Mouse (Mus musculus): ENCODE measurements around the gene Rimklb. TPM values are rescaled to one million over a fixed set of nuclear protein-coding genes. Genes with fewer than 3 reads are reported as not detected.

Gene Rimklb
- polyA plus RNA-seq, 1 experiment from 2014 or later = 89.6 TPM

DNA sequence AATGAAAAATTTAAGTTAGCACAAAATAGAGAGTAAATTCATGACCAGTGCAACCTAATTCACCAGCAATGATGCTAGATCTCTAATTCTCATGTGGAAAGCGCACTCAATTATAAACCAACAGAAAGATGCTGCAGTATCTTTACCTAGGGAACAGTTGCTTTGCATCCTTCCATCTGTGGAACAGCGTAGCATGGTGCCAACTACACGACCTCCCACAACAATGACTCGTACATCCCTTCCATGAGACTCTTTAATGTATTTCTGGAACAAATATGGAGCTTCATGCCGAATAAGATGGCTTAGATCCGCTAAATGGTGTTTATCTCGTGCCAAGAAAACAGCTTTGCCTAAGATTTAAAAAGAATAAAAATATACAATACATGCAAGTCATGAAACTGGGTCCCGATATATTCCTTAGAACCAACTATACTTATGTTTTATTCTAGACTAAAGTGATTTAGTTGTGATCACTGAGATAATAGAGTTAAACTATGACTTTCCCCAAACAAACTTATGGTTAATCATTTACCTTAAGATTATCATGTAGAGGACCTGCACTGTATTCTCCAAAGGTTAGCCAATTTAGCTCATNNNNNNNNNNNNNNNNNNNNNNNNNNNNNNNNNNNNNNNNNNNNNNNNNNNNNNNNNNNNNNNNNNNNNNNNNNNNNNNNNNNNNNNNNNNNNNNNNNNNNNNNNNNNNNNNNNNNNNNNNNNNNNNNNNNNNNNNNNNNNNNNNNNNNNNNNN lies 39.4 kb downstream of the Rimklb start:
- H3K4me2 ChIP-seq (replicated peaks) = no peak overlapping the region
- no peaks in the 10 kb centered on the region for H3K9me3 ChIP-seq
- no peaks in the 10 kb centered on the region for H3K27me3 ChIP-seq (replicated peaks)
- no peak for ATAC-seq (ENCODE audit: low FRiP score, low read depth)
- H3K27ac ChIP-seq = no peak overlapping the region
- no peak overlapping the region for H3K4me3 ChIP-seq
- H3K4me1 ChIP-seq = no peaks in the 10 kb centered on the region
- WGBS = 95% methylated on average over 8 of the region's 8 CpGs
- no peak overlapping the region for H3K9ac ChIP-seq
- H3K36me3 ChIP-seq = peaks cover 56% of the 10 kb centered on the region

DNA sequence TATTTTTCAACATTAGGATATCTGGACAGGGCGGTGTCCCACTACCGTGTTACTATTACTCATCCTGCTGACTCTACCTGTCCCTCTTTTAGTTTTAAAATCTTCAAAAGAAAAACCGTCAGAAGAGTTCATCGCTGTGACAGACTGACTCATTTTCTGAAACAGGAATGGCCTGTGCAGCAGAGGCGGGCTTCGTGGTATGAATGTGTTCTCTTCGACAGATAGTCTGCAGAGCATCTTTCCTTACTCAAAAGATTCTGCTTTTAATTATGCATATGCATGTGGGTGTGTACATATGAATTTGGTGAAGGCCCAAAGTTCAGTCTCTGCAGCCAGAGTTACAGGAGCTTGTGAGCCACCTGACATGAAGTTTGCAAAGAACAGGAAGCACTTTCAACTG lies 50.7 kb downstream of the Rimklb start:
- H3K27ac ChIP-seq = no peak overlapping the region
- no peaks in the 10 kb centered on the region for H3K9me3 ChIP-seq
- no peak overlapping the region for H3K9ac ChIP-seq
- peaks cover 18% of the 10 kb centered on the region; the same call in 1 of the 2 replicates for H3K36me3 ChIP-seq
- no peaks in the 10 kb centered on the region for H3K27me3 ChIP-seq (replicated peaks)
- 94% methylated on average over 7 of the region's 7 CpGs for WGBS
- no peaks in the 10 kb centered on the region for H3K4me1 ChIP-seq
- no peak for ATAC-seq (ENCODE audit: low FRiP score, low read depth)
- H3K4me3 ChIP-seq = no peak overlapping the region
- no peak overlapping the region for H3K4me2 ChIP-seq (replicated peaks)

DNA sequence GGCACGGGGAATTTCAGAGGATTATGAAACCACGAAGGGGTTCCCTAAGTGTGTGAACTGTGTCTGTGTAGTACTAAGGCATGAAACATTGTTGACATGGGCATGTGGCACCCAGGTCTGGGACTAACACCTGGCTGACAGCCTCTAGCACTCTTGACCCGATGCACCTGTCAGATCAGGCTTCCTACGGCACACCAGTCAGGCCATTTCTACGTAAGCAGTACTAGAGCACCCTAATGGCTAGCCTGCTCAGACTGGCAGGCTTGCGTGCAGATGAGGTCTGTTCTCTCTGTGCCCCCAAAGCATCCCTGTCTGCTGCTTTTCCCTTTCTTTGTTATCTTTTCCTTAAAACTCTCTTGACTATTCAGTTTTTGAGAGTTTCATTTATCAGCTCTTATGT lies 53.3 kb downstream of the Rimklb start:
- H3K9me3 ChIP-seq = no peaks in the 10 kb centered on the region
- 93% methylated on average over 6 of the region's 6 CpGs for WGBS
- H3K36me3 ChIP-seq = peaks cover 10% of the 10 kb centered on the region; the same call in 1 of the 2 replicates
- no peak overlapping the region for H3K4me2 ChIP-seq (replicated peaks)
- ATAC-seq (ENCODE audit: low FRiP score, low read depth) = no peak
- no peaks in the 10 kb centered on the region for H3K27me3 ChIP-seq (replicated peaks)
- no peak overlapping the region for H3K9ac ChIP-seq
- no peak overlapping the region for H3K4me3 ChIP-seq
- H3K27ac ChIP-seq = no peak overlapping the region
- no peaks in the 10 kb centered on the region for H3K4me1 ChIP-seq

DNA sequence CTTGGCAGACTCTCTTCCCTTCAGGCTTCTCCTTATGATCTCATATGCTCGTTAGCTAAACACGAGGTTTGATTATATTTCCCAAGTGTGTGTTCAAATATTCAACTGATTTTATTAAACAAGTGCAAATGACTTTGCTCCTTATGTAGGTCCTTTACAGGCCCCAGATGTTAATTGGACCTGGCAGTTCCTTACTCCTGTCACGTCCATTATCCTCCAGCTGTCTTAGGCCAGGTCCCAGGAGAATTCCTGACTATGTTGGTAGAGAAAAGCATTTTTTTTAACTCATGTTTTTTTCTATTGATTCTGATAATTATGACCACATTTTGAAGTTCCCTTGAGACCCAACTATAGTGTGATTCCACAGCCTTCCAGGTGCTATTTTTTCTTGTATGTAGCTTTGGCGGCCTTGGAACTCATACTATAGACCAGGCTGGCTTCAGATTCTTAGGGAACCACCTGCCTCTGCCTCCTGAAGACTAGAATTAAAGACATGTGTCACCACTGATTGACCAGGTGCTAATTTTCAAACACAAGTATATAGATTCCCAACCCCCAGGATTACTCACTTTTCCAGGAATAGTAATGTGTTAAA lies 57.8 kb downstream of the Rimklb start:
- Histone ChIP-seq H3K27ac (no peak overlapping the region), H3K4me1 (no peaks in the 10 kb centered on the region), H3K36me3 (no peaks in the 10 kb centered on the region), H3K27me3 (replicated peaks) (no peaks in the 10 kb centered on the region), H3K4me3 (no peak overlapping the region), H3K9ac (no peak overlapping the region), H3K4me2 (replicated peaks) (no peak overlapping the region), H3K9me3 (no peaks in the 10 kb centered on the region)
- WGBS = 73% methylated on average over 4 of the region's 4 CpGs
- no peak for ATAC-seq (ENCODE audit: low FRiP score, low read depth)

DNA sequence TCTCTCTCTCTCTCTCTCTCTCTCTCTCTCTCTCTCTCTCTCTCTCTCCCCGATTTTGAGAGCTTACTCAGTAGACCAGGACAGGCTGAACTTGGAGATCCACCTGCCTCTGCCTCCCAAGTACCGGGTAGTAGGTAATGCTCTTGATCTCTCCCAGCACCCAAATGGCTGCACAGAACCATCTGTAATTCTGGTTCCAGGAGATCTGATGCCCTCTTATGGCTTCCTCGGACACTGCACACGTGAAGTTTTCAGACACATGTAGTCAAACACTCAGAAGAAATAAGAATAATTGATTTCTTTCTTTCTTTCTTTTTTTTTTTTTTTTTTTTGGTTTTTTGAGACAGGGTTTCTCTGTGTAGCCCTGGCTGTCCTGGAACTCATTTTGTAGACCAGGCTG lies 59.3 kb downstream of the Rimklb start:
- Histone ChIP-seq H3K4me3 (no peak overlapping the region), H3K36me3 (no peaks in the 10 kb centered on the region), H3K9me3 (no peaks in the 10 kb centered on the region), H3K27me3 (replicated peaks) (no peaks in the 10 kb centered on the region), H3K27ac (no peak overlapping the region), H3K4me2 (replicated peaks) (no peak overlapping the region), H3K9ac (no peak overlapping the region), H3K4me1 (no peaks in the 10 kb centered on the region)
- WGBS = 89% methylated on average over 4 of the region's 4 CpGs
- ATAC-seq (ENCODE audit: low FRiP score, low read depth) = no peak

DNA sequence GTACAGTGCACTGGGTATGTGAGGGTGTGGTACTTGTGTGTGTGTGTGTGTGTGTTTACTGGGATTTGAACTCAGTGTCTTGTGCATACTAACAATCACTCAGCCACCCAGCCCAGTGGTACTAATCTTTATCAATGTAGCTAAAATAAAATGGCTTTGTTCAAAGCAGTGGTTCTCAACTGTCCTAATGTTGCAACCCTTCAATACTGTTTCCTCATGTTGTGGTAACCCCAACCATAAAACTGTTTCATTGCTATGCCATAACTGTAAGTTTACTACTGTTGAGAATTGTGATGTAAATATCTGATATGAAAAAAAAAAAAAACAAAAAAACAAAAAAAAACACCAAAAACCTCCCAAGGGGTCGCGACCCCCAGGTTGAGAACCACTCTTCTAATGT lies 63.3 kb downstream of the Rimklb start:
- no peak overlapping the region for H3K4me3 ChIP-seq
- 87% methylated on average over 2 of the region's 2 CpGs for WGBS
- ATAC-seq (ENCODE audit: low FRiP score, low read depth) = no peak
- no peak overlapping the region for H3K4me2 ChIP-seq (replicated peaks)
- no peaks in the 10 kb centered on the region for H3K27me3 ChIP-seq (replicated peaks)
- H3K36me3 ChIP-seq = no peaks in the 10 kb centered on the region
- no peak overlapping the region for H3K27ac ChIP-seq
- H3K4me1 ChIP-seq = no peaks in the 10 kb centered on the region
- H3K9ac ChIP-seq = no peak overlapping the region
- no peaks in the 10 kb centered on the region for H3K9me3 ChIP-seq

DNA sequence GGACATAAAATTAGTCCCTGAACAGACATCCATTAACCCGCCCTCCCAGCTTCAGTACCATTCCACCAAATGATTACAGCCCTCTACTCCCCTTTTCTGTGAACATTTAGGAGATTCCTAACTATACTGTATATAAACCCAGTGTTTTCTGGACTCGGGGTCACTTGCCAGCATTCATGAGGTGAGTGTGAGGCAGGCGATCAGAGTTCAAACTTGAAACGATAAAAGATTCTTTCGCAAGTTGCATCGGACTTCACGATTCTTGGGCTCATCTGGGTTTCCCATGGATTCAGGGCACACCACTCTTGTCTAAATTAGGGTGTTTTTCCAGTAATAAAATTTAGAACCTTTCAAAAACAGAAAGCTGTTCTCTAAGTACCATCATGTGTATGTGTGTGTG lies 71.1 kb downstream of the Rimklb start:
- no peaks in the 10 kb centered on the region for H3K36me3 ChIP-seq
- 84% methylated on average over 7 of the region's 7 CpGs for WGBS
- no peak for ATAC-seq (ENCODE audit: low FRiP score, low read depth)
- no peak overlapping the region for H3K27ac ChIP-seq
- no peaks in the 10 kb centered on the region for H3K4me1 ChIP-seq
- H3K4me2 ChIP-seq (replicated peaks) = no peak overlapping the region
- no peak overlapping the region for H3K4me3 ChIP-seq
- no peaks in the 10 kb centered on the region for H3K27me3 ChIP-seq (replicated peaks)
- no peak overlapping the region for H3K9ac ChIP-seq
- H3K9me3 ChIP-seq = no peaks in the 10 kb centered on the region

DNA sequence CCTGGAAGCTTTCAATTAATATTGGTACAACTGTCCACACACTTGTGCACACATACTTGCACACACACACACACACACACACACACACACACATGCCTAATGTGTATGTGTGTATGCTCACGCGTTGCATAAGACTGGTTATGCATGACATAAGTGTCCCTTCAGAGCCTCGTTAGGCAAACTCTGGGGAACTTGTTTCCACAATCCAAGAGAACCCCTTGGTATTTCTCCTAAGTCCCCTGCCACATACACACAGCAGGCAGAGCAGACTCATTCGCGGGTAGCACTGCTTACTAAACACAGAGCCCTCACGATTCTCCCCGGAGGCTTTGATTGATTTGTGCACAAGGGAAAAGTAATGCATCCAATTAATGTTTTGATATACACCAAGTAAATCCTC lies 81.5 kb downstream of the Rimklb start:
- Histone ChIP-seq H3K9ac (no peak overlapping the region), H3K4me3 (no peak overlapping the region), H3K36me3 (no peaks in the 10 kb centered on the region), H3K4me1 (no peaks in the 10 kb centered on the region), H3K27ac (no peak overlapping the region), H3K9me3 (no peaks in the 10 kb centered on the region), H3K4me2 (replicated peaks) (no peak overlapping the region), H3K27me3 (replicated peaks) (no peaks in the 10 kb centered on the region)
- WGBS = 76% methylated on average over 7 of the region's 7 CpGs
- no peak for ATAC-seq (ENCODE audit: low FRiP score, low read depth)

DNA sequence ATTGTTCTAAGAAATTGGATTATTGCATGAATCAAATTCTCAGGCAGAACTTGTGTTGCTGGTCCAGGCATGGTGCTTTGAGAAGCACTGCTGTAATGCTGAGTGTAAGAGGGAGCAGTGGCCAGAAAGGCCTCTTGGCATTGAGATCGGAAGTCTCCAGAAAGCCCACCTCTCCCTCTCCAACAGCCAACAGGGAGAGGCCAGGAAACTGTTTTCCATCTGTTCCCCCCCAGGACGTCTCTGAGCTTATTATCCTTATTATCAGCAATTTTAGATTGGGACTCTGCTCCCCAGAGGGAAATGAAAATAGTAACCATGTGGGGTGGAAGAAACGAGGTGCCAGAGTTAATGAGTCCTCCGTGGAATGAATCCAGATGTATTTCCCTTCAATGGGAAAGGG lies 82.2 kb downstream of the Rimklb start:
- H3K36me3 ChIP-seq = no peaks in the 10 kb centered on the region
- no peak overlapping the region for H3K4me2 ChIP-seq (replicated peaks)
- 53% methylated on average over 4 of the region's 4 CpGs for WGBS
- ATAC-seq (ENCODE audit: low FRiP score, low read depth) = no peak
- H3K4me3 ChIP-seq = no peak overlapping the region
- H3K9me3 ChIP-seq = no peaks in the 10 kb centered on the region
- H3K4me1 ChIP-seq = no peaks in the 10 kb centered on the region
- H3K27ac ChIP-seq = no peak overlapping the region
- H3K27me3 ChIP-seq (replicated peaks) = no peaks in the 10 kb centered on the region
- H3K9ac ChIP-seq = no peak overlapping the region

DNA sequence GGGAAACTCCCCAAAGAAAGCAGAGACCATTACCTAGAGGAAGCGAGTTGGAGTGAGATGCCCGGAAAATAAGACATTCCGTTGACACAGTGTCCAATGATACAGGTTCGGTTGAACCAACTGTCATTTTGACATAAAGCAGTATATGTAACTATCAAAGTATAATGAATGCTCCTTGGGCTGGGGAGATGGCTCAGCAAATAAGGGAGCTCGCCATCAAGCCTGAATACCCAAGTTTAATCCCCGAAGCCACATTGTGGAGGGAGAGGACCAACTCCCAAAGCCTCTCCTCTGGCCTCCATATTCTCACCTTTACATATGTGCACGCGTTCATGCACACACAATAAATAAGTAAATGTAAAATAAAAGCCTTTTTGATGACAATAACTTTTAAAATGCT lies 87.3 kb downstream of the Rimklb start:
- Histone ChIP-seq H3K27me3 (replicated peaks) (no peaks in the 10 kb centered on the region), H3K4me2 (replicated peaks) (no peak overlapping the region), H3K4me1 (no peaks in the 10 kb centered on the region), H3K4me3 (no peak overlapping the region), H3K27ac (no peak overlapping the region), H3K36me3 (no peaks in the 10 kb centered on the region), H3K9me3 (no peaks in the 10 kb centered on the region), H3K9ac (no peak overlapping the region)
- WGBS = 90% methylated on average over 8 of the region's 8 CpGs
- no peak for ATAC-seq (ENCODE audit: low FRiP score, low read depth)

DNA sequence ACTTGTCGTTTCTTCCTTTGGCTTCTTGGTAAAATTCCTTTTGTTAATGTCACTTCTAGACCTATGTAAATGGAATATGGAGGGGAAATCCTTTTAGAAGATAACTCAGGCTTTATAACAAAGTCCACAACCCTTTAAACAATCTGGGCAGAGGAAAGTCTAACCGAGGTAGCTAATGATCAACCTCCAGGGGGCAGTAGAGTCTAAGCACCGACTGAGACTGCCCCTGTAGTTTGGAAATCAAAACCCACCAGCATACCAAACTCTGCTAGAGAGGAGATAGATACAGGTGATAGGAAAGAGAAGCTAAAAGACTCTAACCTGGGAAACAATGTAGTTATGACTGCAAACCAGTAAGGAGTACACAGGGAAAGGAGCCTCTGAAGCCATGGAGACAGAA lies 96.3 kb downstream of the Rimklb start:
- Histone ChIP-seq H3K9ac (no peak overlapping the region), H3K27me3 (replicated peaks) (no peaks in the 10 kb centered on the region), H3K36me3 (no peaks in the 10 kb centered on the region), H3K4me3 (no peak overlapping the region), H3K9me3 (no peaks in the 10 kb centered on the region), H3K4me1 (no peaks in the 10 kb centered on the region), H3K27ac (no peak overlapping the region), H3K4me2 (replicated peaks) (no peak overlapping the region)
- 19% methylated on average over 3 of the region's 3 CpGs for WGBS
- no peak for ATAC-seq (ENCODE audit: low FRiP score, low read depth)

DNA sequence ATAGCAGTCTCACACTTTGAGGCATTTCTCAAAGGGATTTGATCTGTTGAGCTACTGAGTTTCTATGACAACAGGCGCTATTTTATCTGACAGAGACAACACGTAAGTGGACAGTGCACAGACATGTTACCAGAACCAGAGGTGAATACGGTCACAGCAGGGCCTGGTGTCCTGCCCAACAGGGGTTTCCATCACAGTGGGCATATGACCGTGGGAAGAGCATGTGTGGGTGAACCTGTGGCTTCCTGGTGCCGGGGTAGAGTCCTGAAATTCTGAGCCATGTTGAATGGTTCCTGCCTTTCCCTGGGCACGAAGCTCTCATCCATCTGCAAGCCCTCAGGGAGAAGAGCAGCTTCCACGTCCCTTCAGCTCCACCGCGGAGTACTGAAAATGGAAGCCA lies 98.3 kb downstream of the Rimklb start:
- no peaks in the 10 kb centered on the region for H3K36me3 ChIP-seq
- 84% methylated on average over 9 of the region's 9 CpGs for WGBS
- 0 out of 2 replicates have a peak, but pooled peaks cover 3% of the 10 kb centered on the region for H3K9me3 ChIP-seq
- H3K27me3 ChIP-seq (replicated peaks) = no peaks in the 10 kb centered on the region
- no peak overlapping the region for H3K4me2 ChIP-seq (replicated peaks)
- no peak overlapping the region for H3K4me3 ChIP-seq
- no peak overlapping the region for H3K9ac ChIP-seq
- no peak for ATAC-seq (ENCODE audit: low FRiP score, low read depth)
- H3K27ac ChIP-seq = no peak overlapping the region
- no peaks in the 10 kb centered on the region for H3K4me1 ChIP-seq

All from neural tube, embryonic 12.5 days (tissue).